Mouse (Mus musculus): Measurements from ENCODE around the gene Slc7a15.
A peak's percentile ranks its signal among the peaks of the same experiment; 100 is the strongest.

The Slc7a15 gene

DNA sequence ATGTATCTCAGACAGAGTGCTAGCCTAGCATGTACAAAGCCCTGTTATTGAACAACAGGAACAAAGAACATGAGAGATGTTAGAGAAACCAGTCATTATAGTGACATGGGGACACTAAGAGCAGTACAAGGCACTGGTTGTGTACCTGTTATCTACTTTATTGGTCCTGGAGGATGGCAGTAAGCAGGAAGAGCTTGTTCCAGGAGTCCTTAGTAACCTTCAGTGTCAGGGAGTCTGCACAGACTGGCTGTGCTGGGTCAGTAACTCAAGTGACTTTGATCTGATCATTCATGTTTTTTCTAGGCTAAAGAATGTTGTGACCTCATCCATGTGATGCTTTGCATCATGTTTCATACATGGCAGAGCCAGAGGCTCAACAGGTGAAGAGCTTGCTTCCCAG, 42.7 kb downstream of the Slc7a15 start:
- no peak for DNase-seq

DNA sequence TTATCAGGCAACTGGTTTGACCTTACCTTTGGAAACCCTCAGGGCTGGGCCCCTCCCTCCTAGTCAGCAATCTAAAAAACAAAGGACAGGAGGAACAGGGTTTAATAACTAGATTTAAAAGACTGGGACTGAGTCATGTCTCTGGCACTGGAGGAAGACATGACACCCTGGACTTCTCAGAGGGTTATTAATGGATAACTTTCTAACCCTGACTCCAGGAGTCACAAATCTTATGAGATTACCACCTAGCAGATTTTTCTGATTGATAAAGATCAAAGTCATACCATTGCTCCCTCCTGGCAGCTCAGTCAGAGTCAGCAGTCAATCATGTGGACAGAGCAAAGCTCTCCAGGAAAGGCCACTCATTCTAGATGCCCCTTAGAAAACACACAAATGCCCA, 43.4 kb downstream of the Slc7a15 start:
- no peak for DNase-seq

DNA sequence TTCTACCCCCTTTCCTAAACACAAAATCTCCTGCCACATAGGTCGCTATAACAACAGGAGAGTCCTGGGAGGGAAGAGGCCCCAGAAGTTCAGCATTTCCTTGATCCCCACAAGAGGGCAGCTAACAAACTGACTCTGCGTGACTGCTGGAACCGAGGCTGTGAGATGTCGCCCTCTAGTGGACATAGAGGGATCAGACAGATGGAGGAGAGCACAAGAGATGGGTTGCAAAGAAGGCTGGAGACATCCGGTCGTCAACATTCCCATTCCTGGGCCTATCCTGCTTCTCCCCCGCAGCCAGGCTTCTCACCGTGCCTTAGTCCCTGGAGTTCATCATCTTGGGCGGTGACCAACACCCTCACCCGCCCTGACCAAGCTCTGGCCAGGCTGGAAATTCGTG, 51.5 kb downstream of the Slc7a15 start:
- peak; percentile 80 for DNase-seq

DNA sequence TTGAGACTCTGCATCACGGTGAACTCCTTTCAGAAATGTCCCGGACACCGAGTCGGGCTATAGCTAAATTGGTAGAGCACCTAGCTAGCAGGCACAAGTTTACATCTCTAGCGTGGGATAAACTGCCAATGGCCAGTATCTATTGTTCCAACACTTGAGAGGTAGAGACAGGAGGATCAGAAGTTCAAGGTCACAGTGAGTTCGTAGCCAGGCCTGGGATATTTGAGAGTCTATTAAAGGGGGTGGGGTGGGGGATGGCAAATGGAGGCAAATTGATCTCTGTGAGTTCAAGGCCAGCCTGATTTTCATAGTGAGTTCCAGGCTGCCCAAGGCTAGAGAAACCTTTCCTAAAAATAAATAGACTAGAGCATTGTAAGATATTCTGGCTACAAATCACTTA, 52.1 kb downstream of the Slc7a15 start:
- DNase-seq: no peak

DNA sequence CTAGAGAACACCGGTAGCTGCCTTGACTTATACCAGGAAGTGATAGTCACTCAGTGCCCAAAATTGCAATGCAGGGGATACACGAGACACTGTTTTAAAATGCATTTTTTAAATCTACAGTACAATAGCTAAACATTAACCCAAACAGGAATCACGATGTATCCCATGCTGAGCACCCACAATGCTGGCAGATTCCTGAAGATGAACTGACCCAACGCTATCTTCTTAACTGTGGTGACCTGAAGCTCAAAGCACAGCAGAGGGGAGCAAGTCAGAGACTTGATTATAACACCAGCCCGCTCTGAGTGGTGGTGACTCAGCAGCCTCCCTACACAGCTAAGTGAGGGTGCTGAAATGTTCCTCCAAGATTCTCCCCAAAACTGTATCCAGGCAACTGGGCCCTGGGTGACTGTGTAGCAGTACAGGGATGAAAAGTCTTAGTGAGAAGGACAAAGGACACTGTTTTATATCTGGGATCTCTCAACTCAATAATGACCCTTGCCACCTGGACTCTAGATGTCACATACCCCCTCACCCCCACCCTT, 53.7 kb downstream of the Slc7a15 start:
- no peak for DNase-seq

DNA sequence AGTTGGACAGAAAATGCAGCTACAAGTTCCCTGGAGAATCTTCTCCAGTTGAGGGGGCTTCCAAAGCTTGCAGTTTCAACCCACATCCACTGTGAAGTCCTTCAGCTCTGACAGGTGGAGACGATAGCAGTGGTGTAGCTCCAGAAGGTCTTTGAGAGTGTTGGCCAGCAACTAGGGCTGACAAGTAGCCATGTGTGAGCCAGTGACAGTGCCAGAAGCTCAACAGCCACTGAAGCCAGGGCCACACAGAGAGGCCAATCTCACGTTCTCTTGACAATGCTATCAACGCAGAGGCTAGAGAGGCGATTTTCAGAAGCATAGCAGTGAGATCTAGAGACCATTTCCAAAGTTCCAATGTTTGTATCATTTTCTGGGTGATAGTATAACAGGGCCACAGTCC, 56.5 kb downstream of the Slc7a15 start:
- no peak for DNase-seq

DNA sequence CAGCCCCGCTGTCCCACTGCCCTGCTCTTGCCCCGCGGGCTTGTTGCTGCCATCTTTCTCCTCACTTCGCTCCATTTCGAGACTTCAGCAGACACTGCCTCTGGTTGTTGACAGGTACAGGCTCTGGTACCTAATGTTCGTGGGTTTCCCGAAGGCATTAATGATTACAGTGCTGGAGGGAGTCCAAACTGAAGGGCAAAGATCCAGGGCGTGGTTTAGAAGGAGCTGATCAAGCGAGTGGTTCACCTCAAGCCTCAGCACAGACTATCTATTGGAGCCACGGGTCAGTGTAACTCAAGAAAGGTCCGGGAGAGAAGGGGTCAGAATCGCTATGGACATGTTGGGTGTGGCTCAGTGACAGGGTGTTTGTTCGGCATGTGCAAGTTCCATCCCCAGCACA, 59.4 kb downstream of the Slc7a15 start:
- DNase-seq: peak; percentile 40

DNA sequence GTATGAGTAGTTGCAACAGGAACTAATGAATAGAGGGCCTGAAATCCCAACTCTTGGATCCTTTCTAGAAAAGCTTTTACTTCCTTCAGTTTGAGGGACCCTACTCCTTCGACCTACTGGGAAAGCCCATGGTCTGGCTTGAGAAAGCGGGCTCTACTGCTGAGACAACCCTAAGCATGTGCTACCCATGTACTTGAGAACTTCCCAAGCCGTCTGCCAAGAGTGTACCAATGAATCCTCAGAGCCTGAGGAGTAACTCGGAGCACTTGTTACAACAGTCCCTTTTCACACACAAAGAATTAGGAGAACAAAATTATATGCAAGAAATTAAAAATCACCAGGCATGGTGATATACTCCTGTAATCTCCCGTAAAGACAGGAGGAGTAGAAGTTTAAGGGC, 61.6 kb downstream of the Slc7a15 start:
- DNase-seq: no peak

DNA sequence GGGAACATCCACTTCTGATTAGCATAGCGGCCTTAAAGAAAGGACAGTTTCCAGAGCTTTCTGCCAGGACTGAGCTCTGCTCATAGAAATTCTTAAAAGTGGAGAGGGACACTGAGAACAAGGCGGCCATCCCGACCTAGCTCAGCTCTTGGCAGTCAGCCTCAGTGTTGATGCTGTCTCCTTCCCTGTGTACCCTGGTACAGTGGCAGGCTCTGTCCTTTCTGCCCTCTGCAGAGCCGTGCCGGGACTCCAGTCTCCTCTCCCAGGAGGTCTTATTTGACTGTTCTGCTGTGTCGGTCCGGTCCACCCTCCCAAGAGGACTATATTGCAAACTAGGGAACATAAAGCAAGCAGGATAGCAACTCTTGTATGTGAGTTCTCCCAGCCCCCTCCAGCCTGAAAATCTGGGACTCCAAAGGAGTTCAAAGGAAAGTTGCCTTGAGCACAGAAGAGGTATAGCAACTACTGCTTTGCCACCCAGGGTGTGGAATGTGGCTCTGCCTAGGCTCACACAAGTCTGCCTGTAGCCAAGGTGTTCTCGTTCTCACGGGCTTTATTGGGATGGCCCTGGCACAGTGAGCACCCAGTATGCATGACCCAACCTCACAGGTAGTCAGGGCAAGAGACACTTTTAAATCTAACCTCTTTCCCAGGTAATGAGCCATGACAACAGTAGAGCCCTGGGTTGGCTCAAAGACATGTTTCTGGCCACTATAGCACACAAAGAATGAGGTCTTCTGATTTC, 62.5 kb downstream of the Slc7a15 start:
- DNase-seq: peak; percentile 24

DNA sequence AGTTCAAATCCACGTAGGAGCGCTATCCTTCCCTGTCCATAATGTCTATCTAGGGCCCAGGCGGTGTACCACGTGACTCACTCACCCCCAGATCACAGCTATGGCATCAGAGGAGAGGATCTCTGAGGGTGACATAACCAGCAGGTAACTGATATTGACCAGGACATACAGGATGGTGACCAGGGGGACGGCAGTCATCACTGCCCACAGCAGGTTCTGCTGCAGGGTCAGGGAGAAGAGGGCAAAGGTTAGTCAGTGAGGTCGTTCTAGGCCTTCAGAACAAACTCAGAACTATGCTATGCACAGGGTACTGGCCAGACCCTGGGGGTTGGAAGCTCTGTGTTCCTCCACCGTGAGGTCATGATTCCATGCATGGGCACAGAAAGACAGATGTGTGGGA, 63.3 kb downstream of the Slc7a15 start:
- DNase-seq: no peak

DNA sequence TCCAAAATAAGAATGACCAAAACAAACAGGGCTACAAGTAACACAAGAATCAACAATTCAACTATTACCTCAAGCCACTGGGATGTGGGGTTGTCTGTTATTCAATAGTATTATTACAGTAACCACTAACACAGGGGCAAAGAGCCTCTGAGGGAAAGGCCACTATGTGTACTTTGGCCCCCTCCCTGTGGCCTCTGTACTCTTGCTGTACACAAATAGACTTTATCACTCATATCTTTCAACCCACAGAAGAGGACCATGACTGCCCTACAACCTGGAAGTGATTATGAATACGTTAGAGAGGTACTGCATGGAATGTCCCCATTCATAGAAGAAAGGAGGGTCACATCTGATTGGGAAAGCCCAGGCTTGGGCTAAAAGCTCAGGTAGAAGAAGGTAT, 64.0 kb downstream of the Slc7a15 start:
- DNase-seq: no peak

DNA sequence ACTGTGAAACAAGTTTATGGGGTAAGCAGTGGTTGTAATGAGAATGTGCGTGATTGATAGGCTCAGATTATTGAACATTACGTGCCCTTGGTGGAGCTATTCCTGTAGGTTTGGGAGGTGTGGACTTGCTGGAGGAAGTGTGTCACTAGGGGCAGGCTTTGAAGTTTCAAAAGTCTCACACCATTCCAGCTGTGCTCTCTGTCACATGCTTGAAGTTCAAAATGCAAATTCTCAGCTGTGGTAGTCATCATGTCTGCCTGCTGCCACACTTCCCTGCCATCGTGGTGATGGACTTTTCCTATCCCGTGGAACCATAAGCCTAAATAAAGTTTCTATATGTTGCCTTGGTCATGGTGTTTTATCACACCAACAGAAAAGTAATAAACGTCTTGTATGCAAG, 71.1 kb downstream of the Slc7a15 start:
- DNase-seq: no peak

DNA sequence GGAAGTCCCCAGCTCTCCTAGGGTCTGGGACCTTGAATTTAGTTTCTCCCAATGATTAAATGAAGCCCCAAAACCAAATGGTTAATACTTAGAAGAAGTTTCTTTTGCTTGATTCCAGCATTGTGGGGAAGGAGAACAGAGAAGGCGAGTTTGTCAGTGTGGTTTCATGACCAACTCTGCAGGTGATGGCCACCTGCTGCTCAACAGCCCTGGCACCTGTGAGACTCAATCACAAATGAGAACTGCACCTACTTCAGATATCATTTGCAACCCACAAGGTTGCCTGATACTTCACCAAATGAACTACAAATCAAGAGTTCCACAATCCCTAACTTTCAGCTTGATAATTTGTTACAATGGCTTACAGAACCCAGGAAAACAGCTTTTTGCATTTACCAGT, 71.7 kb downstream of the Slc7a15 start:
- DNase-seq: no peak

DNA sequence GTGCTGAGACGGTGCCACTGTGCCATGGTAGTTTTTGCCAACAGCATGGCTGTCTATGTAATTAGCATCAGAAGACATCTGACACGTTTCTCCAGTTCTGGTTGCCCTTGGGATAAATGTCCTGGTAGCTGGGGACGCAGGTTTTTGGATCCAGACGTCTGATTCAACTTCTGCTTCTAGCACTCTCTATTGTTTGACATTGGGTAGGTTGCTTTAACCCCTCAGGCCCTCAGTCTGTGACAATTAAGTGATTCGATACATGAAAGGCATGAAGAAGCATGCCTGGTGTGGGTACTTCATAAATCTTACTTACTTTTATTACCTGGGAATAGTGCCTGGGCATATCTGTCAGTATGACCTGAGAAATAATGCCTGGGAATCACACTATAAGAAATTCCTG, 74.8 kb downstream of the Slc7a15 start:
- no peak for DNase-seq

DNA sequence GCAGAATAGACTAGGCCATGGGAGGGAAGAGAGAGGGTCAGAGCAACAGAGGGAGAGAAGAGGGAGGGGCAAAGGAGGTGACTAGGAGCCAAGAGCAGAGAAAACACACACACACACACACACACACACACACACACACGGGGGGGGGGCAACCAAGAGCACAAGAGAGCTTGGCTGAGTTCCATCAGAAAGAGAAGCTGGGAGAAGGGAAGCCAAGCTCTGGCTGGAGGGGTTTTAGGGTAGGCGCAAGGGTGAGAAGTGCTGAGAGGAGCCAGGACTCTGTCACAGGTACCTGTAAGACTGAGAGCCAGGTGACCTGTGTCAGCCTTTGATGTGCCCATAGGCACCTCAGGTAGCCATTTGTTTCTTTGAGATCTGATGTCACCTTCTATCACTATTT, 76.2 kb downstream of the Slc7a15 start:
- DNase-seq: no peak

DNA sequence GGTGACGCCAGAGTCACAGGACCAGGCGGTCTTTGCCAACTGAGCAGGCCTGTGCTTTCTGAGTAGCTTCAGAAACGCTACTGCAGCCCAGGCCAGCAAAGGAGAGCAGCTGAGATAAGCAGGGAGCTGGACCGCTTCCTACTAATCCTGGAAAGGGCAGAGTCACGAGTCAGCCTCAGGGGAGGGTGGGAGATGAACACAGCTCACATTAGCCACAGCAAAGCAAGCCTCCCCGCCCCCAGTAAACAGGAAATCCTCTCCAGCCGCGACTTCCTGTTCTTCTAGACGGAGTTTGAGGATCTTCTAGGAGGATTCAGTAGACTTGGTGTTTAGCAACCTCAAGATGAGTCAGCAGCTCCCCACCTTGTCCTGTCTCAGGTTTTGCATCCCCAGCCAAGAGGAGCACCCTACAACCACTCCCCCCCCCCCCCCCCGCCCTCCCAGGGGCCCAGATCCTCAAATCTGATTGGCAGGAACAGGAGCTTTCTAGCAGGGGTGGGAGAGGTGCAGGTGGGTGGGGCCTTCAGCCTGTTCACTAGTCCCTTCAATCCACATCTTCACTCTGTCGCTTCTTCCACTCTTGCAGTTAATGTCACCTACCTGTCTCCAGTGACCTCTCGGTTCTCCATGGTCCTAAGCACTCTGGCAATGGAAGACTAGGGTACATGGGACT, 77.4 kb downstream of the Slc7a15 start:
- peak; percentile 76 for DNase-seq

DNA sequence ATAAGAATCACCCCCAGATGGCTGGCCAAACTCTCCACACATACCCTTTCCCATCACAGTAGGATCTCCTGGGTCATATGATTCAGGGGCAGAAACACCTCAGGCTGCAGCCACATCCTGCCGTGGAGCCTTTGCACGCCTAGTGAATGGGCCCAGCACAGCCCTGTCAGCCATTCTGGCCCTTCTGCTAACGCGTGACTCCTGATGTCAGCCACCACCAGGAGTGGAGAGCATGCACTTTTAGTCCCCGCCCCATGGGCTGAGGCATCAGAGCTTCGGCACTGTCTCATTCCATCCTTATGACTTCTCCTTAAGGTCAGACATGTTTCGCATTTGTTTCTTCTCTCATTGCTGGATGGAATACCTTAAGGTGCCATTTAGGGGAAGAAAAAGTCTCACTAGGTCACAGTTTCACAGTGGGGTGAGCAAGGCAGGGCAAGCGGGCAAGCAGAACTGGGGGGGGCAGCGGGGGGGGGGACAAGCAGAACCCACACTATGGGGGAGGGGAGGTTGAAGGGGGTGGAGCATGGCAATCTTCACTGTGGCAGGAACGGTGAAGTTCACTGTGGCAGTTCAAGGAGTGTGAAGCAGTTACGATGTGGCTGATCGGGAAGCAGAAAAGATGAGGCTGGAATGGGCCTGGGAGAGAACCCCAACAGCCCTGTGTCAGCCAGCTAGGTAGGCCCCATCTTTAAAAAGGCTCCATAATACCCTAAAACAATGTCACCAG, 79.3 kb downstream of the Slc7a15 start:
- peak; percentile 22 for DNase-seq

DNA sequence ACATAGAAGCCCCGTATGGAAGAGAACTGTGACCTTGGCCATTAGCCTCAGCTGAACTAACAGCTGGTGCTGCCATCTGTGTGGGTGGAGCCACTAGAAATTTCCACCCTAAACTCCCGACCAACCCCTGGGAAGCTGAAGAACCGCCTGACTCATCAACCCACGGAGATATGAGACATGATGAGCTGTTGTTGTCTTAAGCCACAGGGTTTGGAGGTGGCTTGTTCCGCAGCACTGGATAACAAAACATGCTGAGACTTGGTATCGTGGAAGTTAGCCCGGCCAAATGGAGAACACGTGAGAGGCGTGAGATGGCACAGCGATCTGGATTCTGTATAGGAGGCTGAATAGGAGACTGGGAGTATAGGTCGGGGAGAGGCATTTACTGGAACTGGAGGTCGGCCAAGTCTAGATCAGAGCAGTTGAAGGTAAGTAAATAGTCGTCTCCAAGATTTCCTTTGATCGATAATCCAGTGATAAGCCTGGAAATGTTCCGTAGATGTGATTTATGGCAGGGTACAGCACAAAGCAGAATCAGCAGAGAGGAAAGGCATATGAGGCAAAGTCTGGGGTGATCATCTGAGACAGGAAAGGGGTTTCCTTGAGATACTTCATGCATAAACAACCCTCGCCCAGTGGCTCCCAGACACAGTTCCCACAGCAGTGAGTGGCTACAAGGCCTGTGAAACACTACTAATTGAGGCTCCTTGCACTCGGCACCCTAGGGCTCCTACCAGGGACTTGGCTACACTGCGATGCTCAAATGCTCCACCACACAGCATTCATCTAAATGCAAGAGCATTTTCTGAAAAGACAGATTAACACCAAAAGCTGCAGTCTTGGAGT, 87.6 kb downstream of the Slc7a15 start:
- no peak for DNase-seq

DNA sequence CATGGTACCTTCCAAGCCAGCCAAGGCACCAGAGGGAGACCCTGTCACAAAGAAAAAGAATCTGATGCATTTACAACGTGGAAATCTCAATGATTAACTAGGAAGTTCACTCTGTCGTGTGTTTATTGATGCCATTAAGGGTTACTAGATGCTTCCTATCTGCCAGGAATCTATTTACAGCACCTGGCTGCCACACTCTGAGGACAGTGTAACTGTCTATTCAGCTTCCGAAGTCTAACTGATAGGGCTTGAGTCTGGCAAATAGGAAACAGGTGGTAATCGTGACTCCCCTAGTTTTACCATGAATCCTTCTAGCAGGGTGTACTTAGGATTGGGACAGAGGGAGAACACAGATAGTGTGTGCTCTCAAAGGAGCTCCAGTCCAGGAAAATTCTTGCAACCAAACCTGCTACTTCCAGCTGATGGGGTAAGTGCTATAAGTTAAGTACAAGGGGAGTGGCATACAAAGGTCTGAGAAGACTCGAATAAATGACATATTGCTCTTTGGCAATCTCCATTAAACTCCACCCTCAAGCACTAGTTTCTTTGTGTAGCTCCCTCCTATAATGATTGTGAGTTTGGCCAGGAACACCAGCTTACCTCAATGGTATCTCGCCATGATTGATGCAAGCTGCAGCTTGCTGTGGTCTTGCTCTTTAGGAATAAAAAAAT, 88.4 kb downstream of the Slc7a15 start:
- no peak for DNase-seq

DNA sequence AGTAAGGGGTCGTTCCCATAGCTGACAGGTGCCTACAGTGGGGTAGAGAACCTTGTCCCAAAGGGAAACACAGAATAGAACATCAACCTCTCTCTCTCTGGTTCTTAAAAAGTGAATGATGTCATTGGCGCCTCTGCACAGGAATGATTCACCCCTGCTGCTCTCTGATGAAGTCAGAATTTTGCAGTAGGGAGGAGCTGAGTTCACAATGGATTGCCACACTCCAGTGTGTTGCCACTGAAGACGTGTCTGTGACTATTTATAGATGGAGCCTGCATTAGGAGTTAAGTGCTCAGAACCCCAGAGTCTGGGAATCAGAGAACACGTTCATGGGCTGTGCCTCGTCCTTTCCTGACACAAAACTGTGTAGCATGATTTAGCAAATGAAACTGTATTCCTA, 89.2 kb downstream of the Slc7a15 start:
- DNase-seq: no peak

DNA sequence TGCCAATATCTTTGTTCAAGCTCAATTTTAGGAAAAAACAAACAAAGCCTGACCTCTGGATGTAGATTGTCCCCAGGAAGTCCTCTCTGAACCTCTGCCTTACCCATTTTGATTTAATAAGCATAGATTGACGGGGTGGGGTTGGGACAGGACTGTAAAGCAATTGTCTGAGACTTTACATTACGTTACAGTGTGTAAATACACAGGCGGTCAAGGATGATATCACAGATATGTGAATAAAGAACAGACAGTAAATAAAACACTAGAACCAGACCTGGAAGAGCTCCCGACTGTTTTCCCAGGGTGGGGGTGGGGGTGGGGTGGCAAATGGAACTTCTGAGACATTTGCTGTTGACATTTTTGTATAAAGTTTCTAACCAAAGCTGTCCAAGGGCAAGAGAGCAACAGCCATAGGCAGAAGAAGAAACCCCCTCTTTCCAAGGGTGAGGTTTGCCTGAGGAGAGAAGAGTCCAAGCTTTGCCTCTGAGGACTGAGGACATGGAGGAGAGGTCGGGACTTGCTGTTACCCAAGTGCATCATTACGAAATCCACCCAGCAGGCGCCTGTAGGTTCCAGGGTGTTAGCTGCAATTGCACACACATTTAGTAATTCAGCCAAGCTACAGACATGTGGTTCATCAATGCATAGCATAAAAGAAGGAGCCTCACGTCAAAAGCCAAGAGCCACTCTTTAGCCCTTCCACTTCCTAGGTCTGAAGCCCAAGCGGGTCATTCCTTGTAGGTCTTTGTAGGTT, 91.7 kb downstream of the Slc7a15 start:
- no peak for DNase-seq

DNA sequence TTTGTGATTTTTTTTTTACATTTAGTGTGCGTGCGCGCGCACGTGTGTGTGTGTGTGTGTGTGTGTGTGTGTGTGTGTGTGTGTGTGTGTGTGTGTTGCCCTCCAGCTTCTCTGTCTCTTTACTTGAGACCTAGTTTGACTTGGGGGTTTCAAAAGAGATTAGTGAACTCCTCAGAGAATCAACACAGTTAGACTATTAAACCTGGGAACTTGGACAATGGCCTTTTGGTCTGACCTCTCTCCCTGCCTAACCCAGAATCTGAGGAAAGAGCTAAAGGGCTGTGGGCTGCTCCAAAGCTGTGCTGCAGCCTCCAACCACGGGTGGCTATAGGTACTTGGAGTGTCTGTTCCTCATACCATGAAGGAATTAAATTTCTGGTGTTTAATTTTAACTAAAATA, 94.7 kb downstream of the Slc7a15 start:
- no peak for DNase-seq
